Mouse (Mus musculus) ES-E14 (cell line): Measurements from ENCODE around the gene Nr1h2. TPM values are rescaled to one million over a fixed set of nuclear protein-coding genes. Genes with fewer than 3 reads are reported as not detected.

Experiments
- DNase-seq: peaks from one replicate; pipeline ENCODE4 v3.0.0-alpha.2; 2013; ENCODE audit warnings: low read depth, low spot score
- H3K27ac ChIP-seq: 2 replicates; pipeline ENCODE4 v1.5.1; 2012; ENCODE audit warnings: low read depth, mild to moderate bottlenecking, low read length, moderate library complexity, mixed read lengths; ENCODE audit not compliant: poor library complexity, insufficient read depth, severe bottlenecking
- H3K36me3 ChIP-seq: 2 replicates; pipeline ENCODE4 v1.6.1; 2012; ENCODE audit warnings: mild to moderate bottlenecking, low read length, moderate library complexity, mixed read lengths; ENCODE audit not compliant: control insufficient read depth, poor library complexity, insufficient read depth, severe bottlenecking
- H3K4me1 ChIP-seq, 2 experiments: fragments of 150-350 bp in 1 of 2; sonication (generic) in 1 of 2; 2 replicates each; pipeline ENCODE4 v1.6.1; 2012; ENCODE audit warnings: low read length in 2 of 2, mild to moderate bottlenecking in 1 of 2, mixed read lengths in 1 of 2; ENCODE audit not compliant: control insufficient read depth in 2 of 2, insufficient read depth in 2 of 2, poor library complexity in 1 of 2
- H3K4me3 ChIP-seq, 2 experiments: fragments of 150-350 bp in 1 of 2; sonication (generic) in 1 of 2; 2 replicates each; pipeline ENCODE4 v1.5.1; 2012; ENCODE audit warnings: low read length in 2 of 2, low read depth in 1 of 2, mild to moderate bottlenecking in 1 of 2, mixed read lengths in 1 of 2; ENCODE audit not compliant: insufficient read depth in 1 of 2, poor library complexity in 1 of 2, severe bottlenecking in 1 of 2
- H3K9ac ChIP-seq: 2 replicates; pipeline ENCODE4 v1.6.1; 2012; ENCODE audit warnings: low read depth, mild to moderate bottlenecking, low read length, mixed read lengths; ENCODE audit not compliant: poor library complexity, insufficient read depth, severe bottlenecking
- H3K9me3 ChIP-seq: fragments of 150-350 bp; sonication (generic); 2 replicates; pipeline ENCODE4 v1.6.1; 2012; ENCODE audit warnings: low read depth, mild to moderate bottlenecking, low read length; ENCODE audit not compliant: control insufficient read depth, insufficient read depth
- CHD2 ChIP-seq: IDR thresholded peaks from 2 replicates; pipeline ENCODE4 v1.6.1; 2014; ENCODE audit warnings: mild to moderate bottlenecking, low read depth, low read length, inconsistent platforms
- HCFC1 ChIP-seq: IDR thresholded peaks from 2 replicates; pipeline ENCODE4 v1.6.1; 2012; ENCODE audit warnings: low read length, inconsistent platforms, borderline replicate concordance; ENCODE audit not compliant: insufficient read depth
- MAFK ChIP-seq: IDR thresholded peaks from 2 replicates; pipeline ENCODE4 v1.6.1; 2014; ENCODE audit warnings: mild to moderate bottlenecking, low read depth, low read length, inconsistent platforms; ENCODE audit not compliant: insufficient read depth
- ZC3H11A ChIP-seq: IDR thresholded peaks from 2 replicates; pipeline ENCODE4 v1.6.1; 2012; ENCODE audit warnings: low read depth, mild to moderate bottlenecking, inconsistent platforms, low read length, borderline replicate concordance
- ZNF384 ChIP-seq: IDR thresholded peaks from 2 replicates; pipeline ENCODE4 v1.6.1; 2012; ENCODE audit warnings: low read depth, low read length, inconsistent platforms
- in situ Hi-C, 2 experiments: fragments of 600-800 bp; cut with MboI; formaldehyde crosslinking; loops; one replicate each; pipeline ENCODE4 v1.15.1; 2025; ENCODE audit warnings: low sequenced_read_pairs in 2 of 2, inconsistent platforms in 1 of 2; ENCODE audit not compliant: unreplicated experiment in 2 of 2
- total RNA-seq: library from RNA; depleted of rRNA; stranded (reverse); fragments of 300-350 nt; gene quantifications from 2 replicates; pipeline ENCODE4 v1.2.3, GENCODE M21; 2012

The Nr1h2 gene
- total RNA-seq, 1 experiment = 78.5 TPM

GRCm38 (mm10) chr7:44526414-44527154 is 27.2 kb downstream of the Nr1h2 start:
- Histone ChIP-seq H3K4me1 (peaks cover 10 to 43% of the 10 kb centered on the region in 2 experiments; a peak in 2 of 4 replicates), H3K36me3 (no peaks in the 10 kb centered on the region), H3K4me3 (no peak overlapping the region), H3K27ac (peak overlapping the region; percentile 82; the same call in 1 of the 2 replicates), H3K9me3 (no peaks in the 10 kb centered on the region), H3K9ac (no peak overlapping the region)
- DNase-seq = no peak
- no peak for TF ChIP-seq CHD2
- TF ChIP-seq ZNF384 = no peak
- TF ChIP-seq ZC3H11A = no peak
- TF ChIP-seq HCFC1 = no peak
- no peak for TF ChIP-seq MAFK
- in situ Hi-C loops = no loop called here

DNA sequence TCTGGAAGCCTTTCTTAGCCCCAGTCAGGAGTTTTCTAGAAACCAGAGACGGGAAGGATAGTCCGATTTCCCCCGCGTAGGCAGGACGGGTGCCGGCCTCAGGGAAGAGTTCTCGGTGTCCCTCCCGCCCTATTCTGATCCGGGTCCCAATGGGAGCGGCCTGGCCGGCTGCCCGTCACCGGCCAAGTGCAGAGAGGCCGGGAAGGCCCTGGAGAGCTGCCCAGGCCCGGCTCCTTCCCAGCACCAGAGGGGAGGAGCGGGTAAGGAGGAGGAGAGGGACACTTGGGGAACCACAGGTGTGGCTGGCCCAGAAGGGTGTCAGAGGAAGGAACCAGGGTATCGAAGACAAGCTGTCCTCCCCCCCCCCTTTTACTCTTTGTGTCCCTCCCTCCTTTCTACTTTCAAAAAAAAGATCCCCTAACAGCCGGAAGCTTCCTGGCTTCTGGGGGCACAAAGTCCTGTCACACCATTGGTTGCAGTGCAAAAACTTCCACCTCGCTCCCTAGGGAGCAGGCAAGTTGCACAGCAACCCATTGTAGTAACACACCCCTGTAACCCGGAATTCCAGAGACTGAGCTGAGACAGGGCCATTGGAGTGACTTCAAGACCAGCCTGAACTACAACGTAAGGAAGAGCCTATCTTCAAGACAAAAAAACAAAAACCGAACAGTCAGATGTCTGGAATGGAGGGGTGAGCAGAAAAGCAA is 28.5 kb downstream of the Nr1h2 start:
- H3K4me3 ChIP-seq = peak overlapping the region; percentile 32 to 42
- peak overlapping the region; percentile 56; the same call in 1 of the 2 replicates for H3K9ac ChIP-seq
- peak overlapping the region; percentile 82 for H3K27ac ChIP-seq
- peaks cover 10 to 43% of the 10 kb centered on the region in 2 experiments; a peak in 2 of 4 replicates for H3K4me1 ChIP-seq
- no peak for DNase-seq
- TF ChIP-seq ZNF384 (peak; percentile 89), MAFK (no peak)
- in situ Hi-C loops = no loop called here
- no peaks in the 10 kb centered on the region for H3K9me3 ChIP-seq
- no peaks in the 10 kb centered on the region for H3K36me3 ChIP-seq

DNA sequence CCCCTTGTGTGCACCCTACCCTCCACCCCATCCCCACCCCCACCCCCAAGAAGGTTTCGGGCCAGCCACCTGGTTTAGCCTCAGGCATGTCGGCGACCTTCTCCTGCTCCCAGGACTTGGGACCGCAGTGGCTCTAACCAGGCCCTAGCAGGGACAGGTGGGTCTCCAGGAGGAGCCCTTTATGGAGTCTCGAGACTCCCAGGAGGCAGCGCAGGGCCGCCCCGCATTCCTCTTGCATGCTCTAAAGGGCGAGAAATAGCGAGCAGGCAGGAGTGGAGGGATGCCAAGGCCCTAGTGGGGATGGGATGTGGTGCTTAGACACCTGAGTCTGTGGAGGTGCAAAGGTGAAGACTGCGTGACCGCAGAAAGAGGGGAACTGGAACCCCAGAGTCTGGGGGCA is 29.2 kb downstream of the Nr1h2 start, which contains the start of gene Mybpc2:
Gene Mybpc2, minus strand, starts transcription at position 155 of the 400 bp plus-strand sequence.
- H3K9me3 ChIP-seq = no peaks in the 10 kb centered on the region
- DNase-seq = no peak
- H3K36me3 ChIP-seq = no peaks in the 10 kb centered on the region
- in situ Hi-C loops = no loop called here
- H3K9ac ChIP-seq = peak within 1 kb of the TSS; percentile 56; the same call in 1 of the 2 replicates
- H3K4me1 ChIP-seq = peaks cover 7 to 40% of the 10 kb centered on the region in 2 experiments; a peak in 2 of 4 replicates
- H3K27ac ChIP-seq = peak within 1 kb of the TSS; percentile 82
- H3K4me3 ChIP-seq = peak within 1 kb of the TSS; percentile 32 to 42
- TF ChIP-seq ZNF384 (no peak), HCFC1 (no peak), ZC3H11A (no peak), MAFK (no peak), CHD2 (no peak)

GRCm38 (mm10) chr7:44523056-44523455 is 30.7 kb downstream of the Nr1h2 start:
- H3K36me3 ChIP-seq = no peaks in the 10 kb centered on the region

More at GRCm38 (mm10) chr7:44523056-44523455, 30.7 kb downstream of the Nr1h2 start:
- in situ Hi-C loops = no loop called here
- Histone ChIP-seq H3K27ac (no peak overlapping the region), H3K4me3 (no peak overlapping the region), H3K9me3 (no peaks in the 10 kb centered on the region), H3K4me1 (peaks cover 3 to 27% of the 10 kb centered on the region in 2 experiments; a peak in 2 of 4 replicates), H3K9ac (no peak overlapping the region)
- no peak for DNase-seq
- TF ChIP-seq HCFC1 (no peak), MAFK (no peak), ZC3H11A (no peak), ZNF384 (no peak), CHD2 (no peak)
